Mouse (Mus musculus): ENCODE results near the gene 1700001C19Rik. TPM values are rescaled to one million over a fixed set of nuclear protein-coding genes. Genes with fewer than 3 reads are reported as not detected.

1700001C19Rik gene
- polyA plus RNA-seq, 1 experiment from 2014 or later, result 0.64 TPM

Other genes with a start within 250 kb of the 1700001C19Rik start
- gene Mrps10, start 68.5 kb downstream of the 1700001C19Rik start, polyA plus RNA-seq (2015; fragmentation: Nextera tagmentation; extraction: Ambion mirVana), result 73.7 and 75.9 TPM in 2 replicates
- 0.33 and 0.39 TPM in 2 replicates for gene Guca1b, start 52.0 kb downstream of the 1700001C19Rik start, polyA plus RNA-seq (2015; fragmentation: Nextera tagmentation; extraction: Ambion mirVana)
- gene Guca1a, start 36.8 kb downstream of the 1700001C19Rik start, polyA plus RNA-seq (2015; fragmentation: Nextera tagmentation; extraction: Ambion mirVana), result 0.22 and 0.33 TPM in 2 replicates
- gene AI661453, start 761 bp downstream of the 1700001C19Rik start, polyA plus RNA-seq (2015; fragmentation: Nextera tagmentation; extraction: Ambion mirVana), result 0.19 and 0.20 TPM in 2 replicates
- 25.2 and 26.2 TPM in 2 replicates for gene Taf8, start 64.9 kb upstream of the 1700001C19Rik start, polyA plus RNA-seq (2015; fragmentation: Nextera tagmentation; extraction: Ambion mirVana)
- 59.8 and 64.4 TPM in 2 replicates for gene Ccnd3, start 67.7 kb upstream of the 1700001C19Rik start, polyA plus RNA-seq (2015; fragmentation: Nextera tagmentation; extraction: Ambion mirVana)
- 32.5 and 33.8 TPM in 2 replicates for gene Bysl, start 174.1 kb upstream of the 1700001C19Rik start, polyA plus RNA-seq (2015; fragmentation: Nextera tagmentation; extraction: Ambion mirVana)
- 45.5 and 50.2 TPM in 2 replicates for gene Med20, start 174.2 kb upstream of the 1700001C19Rik start, polyA plus RNA-seq (2015; fragmentation: Nextera tagmentation; extraction: Ambion mirVana)
- 2.2 and 3.0 TPM in 2 replicates for gene Gm20517, start 174.2 kb upstream of the 1700001C19Rik start, polyA plus RNA-seq (2015; fragmentation: Nextera tagmentation; extraction: Ambion mirVana)
- 10.7 and 11.1 TPM in 2 replicates for gene Usp49, start 193.3 kb upstream of the 1700001C19Rik start, polyA plus RNA-seq (2015; fragmentation: Nextera tagmentation; extraction: Ambion mirVana)